Mouse (Mus musculus) layer of hippocampus, adult 2 months (tissue): ENCODE results near the gene Cep170b. TPM values are rescaled to one million over a fixed set of nuclear protein-coding genes. Genes with fewer than 3 reads are reported as not detected.

ENCODE experiments used
- DNase-seq, 2 experiments: peaks; one replicate each; pipeline ENCODE4 v3.0.0; 2022; ENCODE audit warnings: low spot score in 2 of 2
- H3K27ac ChIP-seq: fragments of 200-600 bp; 2 replicates; pipeline ENCODE4 v1.8.1; 2022
- H3K4me3 ChIP-seq: fragments of 200-600 bp; 2 replicates; pipeline ENCODE4 v1.8.1; 2022; ENCODE audit warnings: mild to moderate bottlenecking
- CTCF ChIP-seq: fragments of 200-600 bp; conservative IDR thresholded peaks from 2 replicates; pipeline ENCODE4 v1.8.1; 2022; ENCODE audit warnings: antibody characterized with exemption, mild to moderate bottlenecking, moderate library complexity
- total RNA-seq, 2 experiments: library from RNA; stranded (reverse); gene quantifications; 2 replicates each; pipeline ENCODE4 v1.2.3; 2021

The Cep170b gene
- total RNA-seq, 2 experiments from 2014 or later, result 194 to 210 TPM

DNA sequence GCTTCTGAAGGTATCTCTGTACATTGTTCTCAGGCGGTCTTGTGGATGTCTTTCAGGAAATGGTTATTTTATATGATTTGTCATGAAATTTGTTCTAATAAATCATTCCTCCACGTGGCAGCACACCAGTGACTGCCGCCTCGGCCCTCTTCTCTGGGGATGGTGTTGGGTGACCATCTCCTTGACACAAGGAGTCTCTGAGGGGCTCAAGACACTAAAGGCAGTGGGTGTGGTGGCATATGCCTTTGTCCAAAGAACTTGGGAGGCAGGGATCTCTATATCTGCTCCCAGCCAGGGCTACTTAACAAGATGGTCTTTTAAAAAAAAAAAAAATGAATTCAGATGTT, 26.2 kb downstream of the Cep170b start:
- no peak for TF ChIP-seq CTCF
- DNase-seq, result no peak
- Histone ChIP-seq H3K4me3 (no peak overlapping the region), H3K27ac (no peak overlapping the region)

DNA sequence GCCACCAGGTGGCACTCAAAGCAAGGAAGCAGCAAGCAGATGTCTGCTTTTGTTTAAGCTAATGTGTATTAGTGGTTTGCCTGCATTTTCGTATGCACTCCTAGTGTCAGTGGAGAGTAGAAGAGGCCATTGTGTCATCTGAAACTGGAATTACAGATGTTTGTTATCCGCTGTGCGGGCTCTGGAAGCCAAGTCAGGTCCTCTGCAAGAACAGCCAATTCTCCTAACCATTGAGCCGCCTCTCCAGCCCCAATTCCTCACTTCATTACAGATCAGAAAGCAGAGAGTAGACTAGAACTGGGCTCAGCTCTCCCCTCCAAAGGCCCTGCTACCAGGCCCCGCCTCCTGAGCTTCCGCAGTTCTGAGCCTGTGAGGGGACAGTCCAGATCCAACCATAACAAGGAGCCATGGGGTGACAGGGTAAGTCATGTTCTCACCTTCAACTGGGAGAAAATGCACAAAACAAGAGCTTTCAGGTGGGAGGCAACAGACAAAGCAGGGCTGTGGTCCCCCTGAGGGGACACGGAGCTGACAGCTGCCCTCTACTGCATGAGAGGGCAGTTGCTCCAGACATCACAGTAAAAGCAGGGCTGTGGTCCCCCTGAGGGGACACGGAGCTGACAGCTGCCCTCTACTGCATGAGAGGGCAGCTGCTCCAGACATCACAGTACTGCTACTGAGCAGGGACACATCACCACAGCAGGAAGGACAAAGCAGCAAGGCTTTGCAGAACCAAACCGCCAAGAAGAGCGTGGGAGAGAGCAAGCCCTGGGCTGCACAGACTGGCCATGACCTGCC, 26.8 kb downstream of the Cep170b start:
- H3K27ac ChIP-seq, result no peak overlapping the region
- DNase-seq, result peak in 1 of 2 experiments; percentile 57
- TF ChIP-seq CTCF, result peak; percentile 85
- no peak overlapping the region for H3K4me3 ChIP-seq

DNA sequence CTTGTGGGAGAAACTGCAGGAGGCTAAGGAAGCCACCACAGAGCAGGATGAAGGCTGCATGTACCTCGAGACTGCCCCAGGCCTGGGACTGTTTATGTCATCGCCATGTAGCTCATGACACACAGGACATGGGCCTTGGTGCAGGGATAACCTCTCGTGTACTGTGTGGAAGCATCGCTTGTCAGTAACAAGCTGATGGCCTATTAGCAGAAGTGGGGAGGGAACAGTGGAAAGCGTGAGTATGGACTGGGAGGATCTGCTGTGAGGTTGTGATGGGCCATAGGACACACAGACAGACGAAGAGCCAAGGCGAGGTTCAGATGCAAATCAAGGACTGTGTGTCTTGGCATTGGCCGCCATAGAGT, 27.3 kb downstream of the Cep170b start:
- no peak for TF ChIP-seq CTCF
- no peak for DNase-seq
- no peak overlapping the region for H3K4me3 ChIP-seq
- H3K27ac ChIP-seq, result no peak overlapping the region

DNA sequence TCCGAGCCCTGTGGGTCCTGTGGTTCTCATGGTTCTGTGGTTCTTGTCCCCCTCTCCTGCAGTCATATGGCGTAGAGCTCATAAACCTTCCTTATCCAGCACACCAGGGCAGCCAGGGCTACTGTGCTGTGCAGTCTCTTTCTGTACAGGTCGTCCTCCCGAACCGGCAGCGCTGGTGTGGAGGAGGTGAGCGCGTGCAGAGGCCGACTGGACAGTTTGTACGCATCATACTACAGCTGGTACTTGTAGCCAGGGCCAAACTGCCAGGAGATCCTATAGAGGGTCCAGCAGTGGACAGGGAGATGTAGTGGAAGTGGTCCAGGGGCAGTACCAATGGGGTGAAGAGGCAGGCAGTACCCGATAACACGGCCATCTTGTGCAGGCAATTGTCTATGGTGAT, 30.7 kb downstream of the Cep170b start:
- H3K4me3 ChIP-seq, result no peak overlapping the region
- no peak overlapping the region for H3K27ac ChIP-seq
- no peak for TF ChIP-seq CTCF
- no peak for DNase-seq

DNA sequence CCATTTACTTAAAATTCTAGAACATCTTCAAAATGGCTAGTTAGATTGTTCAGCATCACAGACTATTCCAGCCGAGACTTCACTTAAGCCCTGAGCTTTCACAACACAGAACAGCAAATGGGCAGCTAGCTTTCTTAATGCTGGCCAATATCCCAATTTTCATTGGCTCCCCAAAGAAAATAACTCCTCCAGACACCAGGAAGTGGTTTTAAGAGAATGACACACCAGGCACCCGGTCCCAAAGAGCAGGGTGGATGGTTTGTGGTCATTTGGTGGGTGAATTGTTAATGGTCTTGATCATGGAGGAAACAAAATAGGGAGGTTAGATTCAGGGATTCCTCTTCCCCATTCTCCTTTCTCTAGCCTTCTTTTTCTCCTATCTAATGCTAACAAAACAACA, 32.1 kb downstream of the Cep170b start:
- Histone ChIP-seq H3K4me3 (no peak overlapping the region), H3K27ac (no peak overlapping the region)
- no peak for TF ChIP-seq CTCF
- DNase-seq, result no peak

DNA sequence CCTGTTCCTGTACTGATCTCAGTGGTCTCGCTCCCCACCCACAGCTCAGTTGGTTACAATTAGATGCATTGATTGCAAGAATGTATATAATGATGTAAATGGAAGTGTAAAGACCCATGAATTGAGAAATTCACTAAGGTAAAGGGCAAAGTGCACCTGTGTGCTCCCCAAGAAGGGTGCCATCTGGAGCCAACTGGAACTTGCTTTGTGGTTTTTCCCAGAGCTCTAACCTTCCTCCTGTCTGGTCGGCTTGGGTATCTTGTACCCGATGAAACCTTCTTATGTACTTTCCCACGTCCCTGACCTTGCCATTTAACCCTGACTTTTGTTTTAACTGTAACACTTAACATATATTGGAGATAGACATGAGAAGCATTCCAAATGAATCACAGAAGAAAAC, 35.6 kb downstream of the Cep170b start:
- no peak for TF ChIP-seq CTCF
- no peak overlapping the region for H3K4me3 ChIP-seq
- H3K27ac ChIP-seq, result no peak overlapping the region
- no peak for DNase-seq

DNA sequence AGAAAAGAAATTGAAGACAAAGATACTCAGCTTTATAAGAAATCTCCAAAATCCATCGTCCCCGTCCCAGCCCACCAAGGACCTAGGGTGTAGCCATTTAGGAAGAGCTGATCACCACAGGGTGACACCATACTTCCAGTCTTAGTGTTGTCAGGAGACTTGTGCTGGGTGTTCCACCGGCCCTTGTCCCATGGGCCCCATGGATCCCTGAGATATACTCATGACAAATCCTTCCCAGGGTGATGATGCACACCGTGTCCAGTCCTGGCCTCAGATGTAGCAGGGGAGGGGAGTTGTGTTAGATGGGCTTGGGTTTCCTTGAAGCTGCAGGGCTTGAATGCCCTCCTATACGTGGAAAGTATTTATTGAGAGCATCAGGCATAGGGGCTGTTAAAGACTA, 37.6 kb downstream of the Cep170b start:
- no peak for TF ChIP-seq CTCF
- Histone ChIP-seq H3K27ac (no peak overlapping the region), H3K4me3 (no peak overlapping the region)
- no peak for DNase-seq

DNA sequence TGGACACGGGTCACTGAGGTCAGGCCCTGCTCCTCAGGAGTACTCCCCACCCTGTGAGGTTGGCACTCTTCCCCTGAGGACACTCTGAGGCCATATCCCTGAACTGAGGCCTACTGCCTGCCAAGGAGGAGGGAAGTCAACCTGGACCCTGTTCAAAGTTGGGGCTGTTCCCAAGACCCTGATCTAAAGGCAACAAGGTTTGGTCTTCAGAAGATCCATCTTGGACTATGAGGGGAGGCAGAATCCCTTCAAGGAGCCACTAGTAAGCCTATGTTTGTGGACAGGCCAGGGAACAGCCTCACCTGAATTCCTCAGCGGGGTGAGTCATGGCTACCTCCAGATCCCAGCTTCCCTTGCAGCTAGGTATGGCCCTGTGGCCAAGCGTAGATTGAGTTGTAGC, 39.2 kb downstream of the Cep170b start:
- Histone ChIP-seq H3K27ac (no peak overlapping the region), H3K4me3 (no peak overlapping the region)
- no peak for DNase-seq
- TF ChIP-seq CTCF, result no peak

DNA sequence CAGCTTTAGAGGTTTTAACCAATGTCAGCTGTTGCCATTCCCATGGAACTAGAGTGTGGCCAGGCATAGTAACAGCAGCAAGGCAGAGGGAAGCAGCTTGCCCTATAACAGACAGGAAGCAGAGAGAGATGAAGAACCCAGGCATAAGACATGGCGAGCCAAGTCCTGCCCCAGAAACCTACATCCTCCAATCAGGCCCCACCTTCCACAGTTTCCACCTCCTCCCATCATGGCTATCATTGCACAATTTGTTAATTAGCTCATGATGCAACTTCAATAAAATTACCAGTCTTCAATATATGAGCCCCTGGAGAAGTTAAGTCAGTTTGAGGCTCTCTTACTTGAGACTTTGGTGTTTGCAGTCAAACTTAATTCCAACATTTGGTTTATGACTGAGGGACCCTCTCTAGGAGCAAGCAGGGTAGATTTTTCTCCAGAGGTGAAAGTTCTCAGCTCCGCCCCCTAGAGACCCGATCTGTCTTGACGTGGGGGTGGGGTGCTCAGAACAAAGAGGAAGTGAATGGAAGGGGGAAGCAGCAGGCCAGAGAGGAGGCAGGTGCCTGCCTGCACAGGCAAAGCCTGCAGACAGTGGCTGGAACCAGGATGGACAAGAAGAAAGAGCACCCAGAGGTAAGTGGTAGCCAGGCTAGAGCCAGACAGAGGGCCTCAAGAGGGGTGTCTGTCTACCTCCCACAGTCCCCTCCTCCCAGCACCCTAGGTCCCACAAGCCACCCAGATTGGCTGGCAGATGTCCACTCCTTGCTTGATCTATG, 40.1 kb downstream of the Cep170b start, which contains the start of gene Pld4:
Gene Pld4 (plus strand): TSS at position 502 of the 773 bp plus-strand sequence.
- Histone ChIP-seq H3K4me3 (no peak within 1 kb of the TSS; the same call in 1 of the 2 replicates), H3K27ac (peak within 1 kb of the TSS; percentile 14; the same call in 1 of the 2 replicates)
- no peak for TF ChIP-seq CTCF
- no peak for DNase-seq

DNA sequence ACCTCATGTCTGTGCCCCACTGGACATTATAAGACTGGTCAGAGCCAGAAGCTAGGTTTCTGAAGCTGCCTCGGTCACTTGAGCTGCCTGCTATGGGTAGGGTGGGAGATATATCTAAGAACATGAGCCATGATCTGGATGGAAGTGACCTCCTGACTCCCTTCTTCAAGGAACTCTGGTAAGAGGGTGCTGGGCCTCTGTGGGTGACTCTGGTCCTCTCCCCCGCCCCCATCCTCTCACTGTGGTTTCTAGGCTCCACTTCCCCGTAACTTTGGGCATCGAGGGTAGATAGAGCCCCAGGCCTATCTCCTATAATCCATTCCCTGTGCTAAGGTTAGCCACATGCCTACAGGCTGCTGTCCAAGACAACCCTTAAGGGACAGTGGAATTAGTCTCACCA, 41.2 kb downstream of the Cep170b start:
- Histone ChIP-seq H3K27ac (peak overlapping the region; percentile 46; the same call in 1 of the 2 replicates), H3K4me3 (no peak overlapping the region; the same call in 1 of the 2 replicates)
- DNase-seq, result no peak
- no peak for TF ChIP-seq CTCF

DNA sequence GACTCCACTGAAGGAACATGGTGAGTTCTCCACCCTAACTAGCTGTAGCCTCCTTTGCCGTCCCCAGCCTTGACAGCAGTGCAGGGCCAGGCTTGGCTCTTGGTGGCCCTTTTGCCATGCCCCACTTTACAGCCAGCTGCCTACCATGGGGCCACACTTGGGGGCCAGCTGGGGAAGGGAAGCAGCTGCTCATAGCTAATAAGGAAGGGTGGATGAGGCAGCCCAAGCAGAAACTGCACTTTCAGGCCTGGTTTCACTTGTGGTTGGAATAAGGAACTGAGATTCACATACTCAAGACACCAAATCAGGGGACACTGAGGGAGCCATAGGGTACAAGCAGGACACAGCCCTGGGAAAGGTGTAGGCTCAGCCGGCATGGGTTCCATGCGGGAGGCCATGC, 41.8 kb downstream of the Cep170b start:
- peak overlapping the region; percentile 46; the same call in 1 of the 2 replicates for H3K27ac ChIP-seq
- DNase-seq, result no peak
- no peak overlapping the region for H3K4me3 ChIP-seq
- no peak for TF ChIP-seq CTCF

DNA sequence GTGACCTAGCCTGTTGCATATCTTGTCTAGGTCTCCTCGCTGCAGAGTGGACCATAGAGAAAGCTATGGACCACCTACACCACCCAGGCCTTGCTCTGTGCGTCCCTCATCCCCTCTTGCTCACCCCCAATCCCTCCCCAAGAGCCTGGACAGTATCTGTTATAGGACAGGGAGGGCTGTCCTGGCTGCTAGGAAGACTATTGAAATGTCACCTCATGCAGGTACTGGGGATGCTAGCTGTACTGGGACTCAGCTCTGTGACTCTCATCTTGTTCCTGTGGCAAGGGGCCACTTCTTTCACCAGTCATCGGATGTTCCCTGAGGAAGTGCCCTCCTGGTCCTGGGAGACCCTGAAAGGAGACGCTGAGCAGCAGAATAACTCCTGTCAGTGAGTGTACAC, 42.9 kb downstream of the Cep170b start:
- DNase-seq, result no peak
- TF ChIP-seq CTCF, result no peak
- Histone ChIP-seq H3K27ac (no peak overlapping the region), H3K4me3 (no peak overlapping the region)

DNA sequence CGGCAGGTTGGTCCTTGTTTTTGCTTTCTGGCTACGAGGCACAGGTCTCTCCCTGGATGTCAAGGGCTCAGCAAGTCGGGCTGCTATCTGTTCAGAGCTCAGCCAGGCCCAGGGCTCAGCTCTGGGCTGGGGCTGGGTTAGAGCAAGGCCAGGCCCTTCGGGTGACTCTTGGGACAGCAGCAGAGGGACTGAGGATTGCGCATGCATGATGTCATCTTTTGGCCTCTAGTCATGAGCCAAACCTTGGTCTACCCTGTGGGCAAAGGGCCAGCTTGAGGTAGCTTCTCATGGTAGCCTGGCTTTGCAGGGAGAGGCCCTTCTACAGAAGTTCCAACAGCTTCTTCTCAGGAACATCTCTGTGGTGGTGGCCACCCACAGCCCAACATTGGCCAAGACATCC, 43.9 kb downstream of the Cep170b start:
- no peak for TF ChIP-seq CTCF
- no peak for DNase-seq
- H3K27ac ChIP-seq, result no peak overlapping the region
- no peak overlapping the region for H3K4me3 ChIP-seq

DNA sequence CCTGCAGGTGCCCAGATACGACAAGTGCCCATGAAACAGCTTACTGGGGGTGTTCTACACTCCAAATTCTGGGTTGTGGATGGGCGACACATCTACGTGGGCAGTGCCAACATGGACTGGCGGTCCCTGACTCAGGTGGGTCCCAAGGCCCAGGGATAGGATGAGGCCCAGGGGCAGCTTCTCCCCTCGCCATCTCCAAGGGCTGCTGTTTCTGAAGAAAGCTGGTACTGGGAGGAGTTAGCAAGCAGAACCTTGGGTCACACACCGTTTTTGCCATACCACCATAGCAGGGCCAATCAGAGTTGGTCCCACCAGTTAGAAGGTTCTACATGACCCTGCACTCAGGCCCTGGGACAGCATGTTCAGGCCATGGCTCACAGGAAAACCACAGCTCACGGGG, 44.7 kb downstream of the Cep170b start:
- no peak overlapping the region for H3K4me3 ChIP-seq
- no peak for TF ChIP-seq CTCF
- DNase-seq, result no peak
- no peak overlapping the region for H3K27ac ChIP-seq
